Mouse (Mus musculus): ENCODE results near the gene Fam19a2. TPM values are rescaled to one million over a fixed set of nuclear protein-coding genes. Genes with fewer than 3 reads are reported as not detected.

The Fam19a2 gene
- total and polyA plus RNA-seq, 2 experiments from 2014 or later: 0.16 TPM; not detected in 1

GRCm38 (mm10) chr10:123597059-123597458, 333.3 kb downstream of the Fam19a2 start:
- Histone ChIP-seq H3K9me3 (replicated peaks; ENCODE audit: control insufficient read depth, low read length) (no peaks in the 10 kb centered on the region), H3K36me3 (replicated peaks; ENCODE audit: control insufficient read depth, insufficient read depth, low read length) (no peaks in the 10 kb centered on the region), H3K9ac (replicated peaks; ENCODE audit: low read depth, low read length) (no peak overlapping the region), H3K4me3 (ENCODE audit: low read depth, low read length) (no peak overlapping the region), H3K4me2 (ENCODE audit: low read depth, low read length) (no peak overlapping the region), H3K27me3 (ENCODE audit: control insufficient read depth, insufficient read depth, low read length) (no peaks in the 10 kb centered on the region), H3K27ac (ENCODE audit: low read depth) (no peak overlapping the region), H3K4me1 (ENCODE audit: control insufficient read depth, insufficient read depth) (no peaks in the 10 kb centered on the region; the same call in 1 of the 2 replicates)
- DNase-seq (ENCODE audit: low spot score): no peak
- WGBS: 85% methylated on average over 3 of the region's 3 CpGs
- no peak for TF ChIP-seq CTCF (IDR thresholded peaks at IDR 0.05; ENCODE audit: low read depth)
- no peak for TF ChIP-seq EP300 (IDR thresholded peaks at IDR 0.05; ENCODE audit: low read depth)
- no peak for ATAC-seq (ENCODE audit: insufficient read depth, low read depth)

GRCm38 (mm10) chr10:123605671-123606070, 341.9 kb downstream of the Fam19a2 start:
- no peaks in the 10 kb centered on the region for H3K36me3 ChIP-seq (replicated peaks; ENCODE audit: control insufficient read depth, insufficient read depth, low read length)
- H3K4me3 ChIP-seq (ENCODE audit: low read depth, low read length): no peak overlapping the region
- no peak for ATAC-seq (ENCODE audit: insufficient read depth, low read depth)
- H3K27ac ChIP-seq (ENCODE audit: low read depth): no peak overlapping the region
- H3K4me2 ChIP-seq (ENCODE audit: low read depth, low read length): no peak overlapping the region
- DNase-seq (ENCODE audit: low spot score): no peak
- H3K27me3 ChIP-seq (ENCODE audit: control insufficient read depth, insufficient read depth, low read length): no peaks in the 10 kb centered on the region
- TF ChIP-seq CTCF (IDR thresholded peaks at IDR 0.05; ENCODE audit: low read depth) (no peak), EP300 (IDR thresholded peaks at IDR 0.05; ENCODE audit: low read depth) (no peak)
- no peak overlapping the region for H3K9ac ChIP-seq (replicated peaks; ENCODE audit: low read depth, low read length)
- no peaks in the 10 kb centered on the region for H3K4me1 ChIP-seq (ENCODE audit: control insufficient read depth, insufficient read depth)
- peaks cover 12% of the 10 kb centered on the region for H3K9me3 ChIP-seq (replicated peaks; ENCODE audit: control insufficient read depth, low read length)
- WGBS: 43% methylated on average over 2 of the region's 2 CpGs

- 83% methylated on average over 2 of the region's 2 CpGs for WGBS
Observed at GRCm38 (mm10) chr10:123626691-123627090, 362.9 kb downstream of the Fam19a2 start.

GRCm38 (mm10) chr10:123629248-123629744, 365.5 kb downstream of the Fam19a2 start:
- no peak for TF ChIP-seq CTCF (IDR thresholded peaks at IDR 0.05; ENCODE audit: low read depth)
- no peak for TF ChIP-seq EP300 (IDR thresholded peaks at IDR 0.05; ENCODE audit: low read depth)
- ATAC-seq (ENCODE audit: insufficient read depth, low read depth) (no peak), DNase-seq (ENCODE audit: low spot score) (no peak)
- no peaks in the 10 kb centered on the region for H3K36me3 ChIP-seq (replicated peaks; ENCODE audit: control insufficient read depth, insufficient read depth, low read length)
- WGBS: 34% methylated on average over 5 of the region's 5 CpGs
- no peak overlapping the region for H3K4me2 ChIP-seq (ENCODE audit: low read depth, low read length)
- H3K9ac ChIP-seq (replicated peaks; ENCODE audit: low read depth, low read length): no peak overlapping the region
- H3K27ac ChIP-seq (ENCODE audit: low read depth): no peak overlapping the region
- 0 out of 2 replicates have a peak, but pooled peaks cover 2% of the 10 kb centered on the region for H3K4me1 ChIP-seq (ENCODE audit: control insufficient read depth, insufficient read depth)
- H3K4me3 ChIP-seq (ENCODE audit: low read depth, low read length): no peak overlapping the region
- H3K9me3 ChIP-seq (replicated peaks; ENCODE audit: control insufficient read depth, low read length): no peaks in the 10 kb centered on the region
- H3K27me3 ChIP-seq (ENCODE audit: control insufficient read depth, insufficient read depth, low read length): no peaks in the 10 kb centered on the region

More at GRCm38 (mm10) chr10:123626691-123627090, 362.9 kb downstream of the Fam19a2 start:
- H3K4me2 ChIP-seq (ENCODE audit: low read depth, low read length): no peak overlapping the region
- TF ChIP-seq EP300 (IDR thresholded peaks at IDR 0.05; ENCODE audit: low read depth) (no peak), CTCF (IDR thresholded peaks at IDR 0.05; ENCODE audit: low read depth) (no peak)
- no peaks in the 10 kb centered on the region for H3K36me3 ChIP-seq (replicated peaks; ENCODE audit: control insufficient read depth, insufficient read depth, low read length)
- H3K9ac ChIP-seq (replicated peaks; ENCODE audit: low read depth, low read length): no peak overlapping the region
- no peak overlapping the region for H3K27ac ChIP-seq (ENCODE audit: low read depth)
- H3K4me3 ChIP-seq (ENCODE audit: low read depth, low read length): no peak overlapping the region
- no peak for ATAC-seq (ENCODE audit: insufficient read depth, low read depth)
- H3K27me3 ChIP-seq (ENCODE audit: control insufficient read depth, insufficient read depth, low read length): no peaks in the 10 kb centered on the region
- H3K9me3 ChIP-seq (replicated peaks; ENCODE audit: control insufficient read depth, low read length): no peaks in the 10 kb centered on the region
- H3K4me1 ChIP-seq (ENCODE audit: control insufficient read depth, insufficient read depth): peaks cover 12% of the 10 kb centered on the region; the same call in 1 of the 2 replicates
- DNase-seq (ENCODE audit: low spot score): no peak

GRCm38 (mm10) chr10:123632029-123632428, 368.2 kb downstream of the Fam19a2 start:
- Histone ChIP-seq H3K27me3 (ENCODE audit: control insufficient read depth, insufficient read depth, low read length) (no peaks in the 10 kb centered on the region), H3K36me3 (replicated peaks; ENCODE audit: control insufficient read depth, insufficient read depth, low read length) (no peaks in the 10 kb centered on the region), H3K9ac (replicated peaks; ENCODE audit: low read depth, low read length) (no peak overlapping the region), H3K4me3 (ENCODE audit: low read depth, low read length) (no peak overlapping the region), H3K27ac (ENCODE audit: low read depth) (no peak overlapping the region), H3K4me1 (ENCODE audit: control insufficient read depth, insufficient read depth) (no peaks in the 10 kb centered on the region), H3K9me3 (replicated peaks; ENCODE audit: control insufficient read depth, low read length) (no peaks in the 10 kb centered on the region), H3K4me2 (ENCODE audit: low read depth, low read length) (no peak overlapping the region)
- no peak for ATAC-seq (ENCODE audit: insufficient read depth, low read depth)
- TF ChIP-seq CTCF (IDR thresholded peaks at IDR 0.05; ENCODE audit: low read depth): no peak
- no peak for TF ChIP-seq EP300 (IDR thresholded peaks at IDR 0.05; ENCODE audit: low read depth)
- 57% methylated on average over 5 of the region's 5 CpGs for WGBS
- no peak for DNase-seq (ENCODE audit: low spot score)

- DNase-seq (ENCODE audit: low spot score): no peak
- Histone ChIP-seq H3K36me3 (replicated peaks; ENCODE audit: control insufficient read depth, insufficient read depth, low read length) (no peaks in the 10 kb centered on the region), H3K4me1 (ENCODE audit: control insufficient read depth, insufficient read depth) (no peaks in the 10 kb centered on the region), H3K4me2 (ENCODE audit: low read depth, low read length) (no peak overlapping the region), H3K27ac (ENCODE audit: low read depth) (no peak overlapping the region), H3K9me3 (replicated peaks; ENCODE audit: control insufficient read depth, low read length) (no peaks in the 10 kb centered on the region), H3K9ac (replicated peaks; ENCODE audit: low read depth, low read length) (no peak overlapping the region), H3K4me3 (ENCODE audit: low read depth, low read length) (no peak overlapping the region), H3K27me3 (ENCODE audit: control insufficient read depth, insufficient read depth, low read length) (no peaks in the 10 kb centered on the region)
- no peak for ATAC-seq (ENCODE audit: insufficient read depth, low read depth)
- 83% methylated on average over 5 of the region's 5 CpGs for WGBS
- no peak for TF ChIP-seq CTCF (IDR thresholded peaks at IDR 0.05; ENCODE audit: low read depth)
- TF ChIP-seq EP300 (IDR thresholded peaks at IDR 0.05; ENCODE audit: low read depth): no peak
Observed at GRCm38 (mm10) chr10:123636655-123637054, 372.9 kb downstream of the Fam19a2 start.
